Mouse (Mus musculus) forebrain, embryonic 11.5 days (tissue): ENCODE results near the gene S100a13. TPM values are rescaled to one million over a fixed set of nuclear protein-coding genes. Genes with fewer than 3 reads are reported as not detected.

Experiments used
- ATAC-seq: fragments of 200-750 bp; cut with Nextera tagmentation; replicated peaks from 2 replicates; pipeline ENCODE4 v1.8.0; 2017; ENCODE audit warnings: moderate TSS enrichment; ENCODE audit not compliant: low FRiP score
- DNase-seq: peaks from one replicate; pipeline ENCODE4 v3.0.0-alpha.2; 2017; ENCODE audit warnings: low spot score
- H3K27ac ChIP-seq: fragments of 300-500 bp; sonication (generic); 2 replicates; pipeline ENCODE4 v1.5.1; 2014; ENCODE audit warnings: low read depth, low read length
- H3K27me3 ChIP-seq: fragments of 300-500 bp; sonication (generic); 2 replicates; pipeline ENCODE4 v1.6.1; 2014; ENCODE audit warnings: mild to moderate bottlenecking, low read length, mixed read lengths; ENCODE audit not compliant: control insufficient read depth, insufficient read depth
- H3K36me3 ChIP-seq: fragments of 300-500 bp; sonication (generic); 2 replicates; pipeline ENCODE4 v1.6.1; 2014; ENCODE audit warnings: mild to moderate bottlenecking, low read length, moderate library complexity, mixed read lengths; ENCODE audit not compliant: control insufficient read depth, insufficient read depth
- H3K4me1 ChIP-seq: fragments of 300-500 bp; sonication (generic); replicated peaks from 2 replicates; pipeline ENCODE4 v1.6.1; 2014; ENCODE audit warnings: low read length, mixed read lengths; ENCODE audit not compliant: control insufficient read depth, insufficient read depth
- H3K4me2 ChIP-seq: fragments of 300-500 bp; sonication (generic); 2 replicates; pipeline ENCODE4 v1.6.1; 2014; ENCODE audit warnings: low read depth, mild to moderate bottlenecking, low read length, moderate library complexity, mixed read lengths; ENCODE audit not compliant: severe bottlenecking
- H3K4me3 ChIP-seq: fragments of 300-500 bp; sonication (generic); 2 replicates; pipeline ENCODE4 v1.5.1; 2014; ENCODE audit warnings: low read depth, low read length
- H3K9ac ChIP-seq: fragments of 300-500 bp; sonication (generic); 2 replicates; pipeline ENCODE4 v1.6.1; 2014; ENCODE audit warnings: low read length
- H3K9me3 ChIP-seq: fragments of 300-500 bp; sonication (generic); 2 replicates; pipeline ENCODE4 v1.6.1; 2016; ENCODE audit warnings: low read length, mixed read lengths; ENCODE audit not compliant: control insufficient read depth
- WGBS: fragments of 180-500 bp; shearing (Covaris S2); extraction: QIAGEN DNeasy Blood & Tissue Kit; methylation state at CpG from one replicate; pipeline ENCODE4 v1.1.7; 2014; 5-methylcytosine and 5-hydroxymethylcytosine counted together
- polyA plus RNA-seq: library from polyadenylated mRNA; unstranded; fragments of >200 nt; fragmentation: Nextera tagmentation; extraction: Ambion mirVana; gene quantifications from 2 replicates; pipeline ENCODE4 v1.2.1, GENCODE M21; 2014

Gene S100a13
- polyA plus RNA-seq = 10.3 and 12.0 TPM in 2 replicates

DNA sequence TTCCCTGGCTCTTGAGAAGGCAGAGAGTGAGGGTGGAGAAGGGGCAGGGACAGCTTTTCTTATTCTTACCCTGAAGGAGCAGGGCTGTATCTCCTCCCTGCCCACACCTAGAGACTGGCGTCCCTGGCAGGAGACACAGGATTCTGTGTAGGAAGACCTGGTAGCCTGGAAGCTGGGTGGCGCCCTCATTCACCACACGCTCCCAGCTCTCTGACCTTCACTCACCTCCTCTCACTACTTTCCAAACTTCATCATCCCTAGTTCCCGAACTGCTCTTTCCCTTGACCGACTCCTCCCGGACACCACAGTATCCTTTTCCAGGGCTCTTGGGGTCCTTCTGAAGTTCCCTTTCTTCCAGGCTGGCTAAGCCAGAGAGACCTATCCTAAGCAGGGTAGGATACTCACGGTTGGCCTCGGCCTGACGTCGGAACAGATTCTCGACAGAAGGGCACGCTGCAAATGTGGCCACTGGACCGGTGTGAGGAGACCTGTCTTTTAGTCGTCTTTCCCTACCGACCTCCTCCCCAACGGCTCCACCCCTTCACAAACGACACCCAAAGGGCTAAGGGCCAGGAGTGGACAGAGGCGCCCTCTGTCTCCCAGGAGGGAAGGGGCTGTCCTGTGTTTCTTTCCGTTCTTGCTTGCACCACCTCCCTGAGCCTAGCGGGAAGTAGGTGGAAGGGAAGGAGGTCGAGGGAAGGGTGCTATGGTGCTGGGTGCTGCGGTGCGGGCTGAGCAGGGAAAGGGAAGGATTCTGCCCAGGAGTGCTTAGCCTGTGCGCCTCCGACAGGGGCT lies at the start of gene S100a13, which contains the start of gene S100a1:
TSS of gene S100a13 (plus strand) at position 640 of the 795 bp plus-strand sequence.
TSS of gene S100a1 (minus strand) at position 597 of the 795 bp plus-strand sequence.
- Histone ChIP-seq H3K27ac (no peak within 1 kb of the TSS), H3K36me3 (no peaks in the 10 kb centered on the region), H3K9me3 (no peaks in the 10 kb centered on the region), H3K9ac (peak within 1 kb of the TSS; percentile 33), H3K4me2 (peak within 1 kb of the TSS; percentile 66), H3K27me3 (peaks cover 12% of the 10 kb centered on the region), H3K4me1 (peaks cover 3% of the 10 kb centered on the region; the same call in 1 of the 2 replicates), H3K4me3 (peak within 1 kb of the TSS; percentile 22)
- ATAC-seq (0 out of 2 replicates have a peak, but pooled peaks have one; percentile 8), DNase-seq (no peak)
- WGBS = 4% methylated on average over 25 of the region's 25 CpGs

DNA sequence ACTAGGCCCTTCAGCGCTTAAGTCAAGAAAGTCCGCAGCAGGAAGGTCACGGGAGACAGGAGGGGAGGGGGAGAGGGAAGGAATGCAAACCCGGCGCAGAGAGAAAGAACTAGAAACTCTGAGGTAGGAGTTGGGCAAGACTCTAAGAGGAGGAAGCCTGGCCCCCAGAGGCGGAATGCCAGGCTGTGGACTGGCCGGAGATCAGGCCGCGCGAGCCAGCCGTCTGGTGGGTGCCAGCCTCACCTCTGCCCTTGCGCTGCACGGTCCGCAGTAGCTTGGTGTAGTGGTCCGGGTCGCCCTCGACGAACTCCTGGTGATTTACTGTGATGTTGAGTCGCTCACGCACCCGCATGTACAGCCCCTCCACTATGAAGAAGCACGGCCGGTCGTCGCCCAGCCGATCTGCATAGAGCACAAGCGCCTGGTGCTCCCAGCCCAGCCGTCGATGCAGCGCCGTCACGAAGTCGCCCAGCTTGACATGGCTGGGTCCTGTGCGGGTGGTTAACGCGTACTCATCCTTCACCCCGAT lies 49.6 kb upstream of the S100a13 start:
- DNase-seq (no peak), ATAC-seq (peak; percentile 12)
- Histone ChIP-seq H3K4me3 (peak overlapping the region; percentile 41), H3K4me2 (peak overlapping the region; percentile 77), H3K4me1 (peaks cover 9% of the 10 kb centered on the region; the same call in 1 of the 2 replicates), H3K27me3 (peaks cover 39% of the 10 kb centered on the region), H3K36me3 (no peaks in the 10 kb centered on the region), H3K9ac (no peak overlapping the region; the same call in 1 of the 2 replicates), H3K27ac (no peak overlapping the region), H3K9me3 (no peaks in the 10 kb centered on the region)
- WGBS = 11% methylated on average over 37 of the region's 37 CpGs

DNA sequence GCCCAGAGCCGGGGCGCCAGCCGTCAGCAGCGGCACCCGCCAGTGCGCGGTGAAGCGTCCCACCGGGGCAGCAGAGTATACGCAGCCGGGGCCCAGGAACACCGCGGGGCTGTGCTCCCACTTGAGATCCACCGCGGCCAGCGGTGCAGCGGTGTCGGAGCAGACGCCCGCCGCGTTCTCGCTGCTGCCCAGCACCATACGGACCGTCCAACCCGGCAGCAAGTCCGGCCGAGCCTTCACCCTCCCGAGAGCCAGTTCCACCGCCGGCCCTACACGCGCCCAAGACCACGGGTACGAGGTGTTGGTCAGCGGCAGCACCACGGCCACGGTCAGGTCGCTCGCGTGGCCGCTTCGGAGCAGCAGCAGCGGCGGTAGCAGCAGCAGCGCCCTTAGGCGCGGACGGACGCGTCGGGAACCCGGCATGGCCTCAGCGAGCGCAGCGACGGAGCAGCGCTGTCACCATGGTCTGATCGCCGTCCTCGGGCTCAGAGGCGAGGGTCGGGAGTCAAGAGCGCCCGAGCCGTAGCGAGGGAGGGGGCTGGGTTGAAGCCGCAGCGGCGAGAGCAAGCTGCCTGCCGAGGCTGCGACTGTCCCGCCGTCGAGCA lies 49.1 kb upstream of the S100a13 start:
- DNase-seq (peak; percentile 70), ATAC-seq (peak; percentile 32)
- Histone ChIP-seq H3K4me1 (peaks cover 9% of the 10 kb centered on the region; the same call in 1 of the 2 replicates), H3K9me3 (no peaks in the 10 kb centered on the region), H3K36me3 (no peaks in the 10 kb centered on the region), H3K9ac (peak overlapping the region; percentile 29), H3K4me2 (peak overlapping the region; percentile 77), H3K27ac (no peak overlapping the region), H3K27me3 (peaks cover 39% of the 10 kb centered on the region), H3K4me3 (peak overlapping the region; percentile 41)
- WGBS = 2% methylated on average over 75 of the region's 75 CpGs

- H3K4me3 ChIP-seq = peak within 1 kb of the TSS; percentile 41
- 2% methylated on average over 21 of the region's 49 CpGs for WGBS
- DNase-seq = peak; percentile 73
- peak within 1 kb of the TSS; percentile 29 for H3K9ac ChIP-seq
- H3K36me3 ChIP-seq = no peaks in the 10 kb centered on the region
- H3K27ac ChIP-seq = no peak within 1 kb of the TSS
- peak; percentile 54 for ATAC-seq
- no peaks in the 10 kb centered on the region for H3K9me3 ChIP-seq
- peak within 1 kb of the TSS; percentile 77 for H3K4me2 ChIP-seq
- H3K27me3 ChIP-seq = peaks cover 39% of the 10 kb centered on the region
- H3K4me1 ChIP-seq = peaks cover 9% of the 10 kb centered on the region; the same call in 1 of the 2 replicates
These were observed 48.4 kb upstream of the S100a13 start, which contains the start of gene Npr1 for GRCm38 (mm10) chr3:90465686-90466310. TSS of gene Npr1 (minus strand) at chr3:90465866.

GRCm38 (mm10) chr3:90466311-90466766 lies 47.9 kb upstream of the S100a13 start:
- WGBS = under 1% methylated on average over 15 of the region's 15 CpGs
- no peak overlapping the region for H3K27ac ChIP-seq
- peaks cover 39% of the 10 kb centered on the region for H3K27me3 ChIP-seq
- H3K4me1 ChIP-seq = peaks cover 9% of the 10 kb centered on the region; the same call in 1 of the 2 replicates
- peak overlapping the region; percentile 77 for H3K4me2 ChIP-seq
- no peaks in the 10 kb centered on the region for H3K9me3 ChIP-seq
- no peak overlapping the region for H3K9ac ChIP-seq
- H3K4me3 ChIP-seq = peak overlapping the region; percentile 41
- DNase-seq (no peak), ATAC-seq (peak; percentile 56)
- H3K36me3 ChIP-seq = no peaks in the 10 kb centered on the region

GRCm38 (mm10) chr3:90467618-90468300 lies 46.5 kb upstream of the S100a13 start:
- H3K4me1 ChIP-seq = peaks cover 9% of the 10 kb centered on the region; the same call in 1 of the 2 replicates
- H3K9ac ChIP-seq = no peak overlapping the region
- H3K9me3 ChIP-seq = no peaks in the 10 kb centered on the region
- DNase-seq (no peak), ATAC-seq (no peak)
- H3K27ac ChIP-seq = no peak overlapping the region
- WGBS = 95% methylated on average over 10 of the region's 10 CpGs
- H3K36me3 ChIP-seq = no peaks in the 10 kb centered on the region
- H3K4me2 ChIP-seq = no peak overlapping the region
- no peak overlapping the region for H3K4me3 ChIP-seq
- H3K27me3 ChIP-seq = peaks cover 33% of the 10 kb centered on the region

DNA sequence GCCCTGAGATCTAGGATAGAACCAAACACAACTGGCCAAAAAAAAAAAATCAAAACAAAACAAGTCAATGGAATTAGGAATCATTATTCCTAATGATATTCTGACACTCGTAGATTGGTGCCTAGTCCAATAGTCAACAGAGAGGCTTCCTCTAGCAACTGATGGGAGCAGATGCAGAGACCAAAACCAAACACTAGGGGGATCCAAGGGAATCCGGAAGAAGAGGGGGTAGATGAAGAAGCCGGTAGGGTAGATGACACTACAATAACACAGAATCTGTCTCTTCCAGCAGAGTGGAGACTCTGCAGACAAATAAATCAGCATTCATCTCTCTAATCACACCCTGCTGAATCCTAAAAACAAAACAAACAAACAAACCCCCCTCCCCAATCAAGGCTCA lies 42.0 kb upstream of the S100a13 start:
- 35% methylated on average over 3 of the region's 3 CpGs for WGBS
- Histone ChIP-seq H3K27me3 (no peaks in the 10 kb centered on the region), H3K27ac (no peak overlapping the region), H3K9me3 (no peaks in the 10 kb centered on the region), H3K4me1 (peaks cover 3% of the 10 kb centered on the region; the same call in 1 of the 2 replicates), H3K36me3 (no peaks in the 10 kb centered on the region), H3K4me2 (no peak overlapping the region), H3K4me3 (no peak overlapping the region), H3K9ac (no peak overlapping the region)
- DNase-seq (no peak), ATAC-seq (no peak)
